Mouse (Mus musculus): ENCODE data around the gene Gchfr. TPM values are rescaled to one million over a fixed set of nuclear protein-coding genes. Genes with fewer than 3 reads are reported as not detected.

The Gchfr gene
- total RNA-seq, 2 experiments from 2014 or later, result not detected

GRCm38 (mm10) chr2:119209176-119209507, 41.6 kb downstream of the Gchfr start:
- peak; percentile 62 for ATAC-seq (replicated peaks; ENCODE audit: low FRiP score, poor library complexity, severe bottlenecking)

Other genes with a start within 250 kb of the Gchfr start
- 1.5 and 2.7 TPM in 2 replicates for gene Chst14, start 241.3 kb upstream of the Gchfr start, total RNA-seq (2015; ENCODE audit: low replicate concordance)
- 0.43 TPM in 1 of 2 replicates, not detected in the other for gene Chst14, start 241.3 kb upstream of the Gchfr start, total RNA-seq (2017; ENCODE audit: low replicate concordance)
- 1.9 and 8.8 TPM in 2 replicates for gene Ccdc32, start 138.4 kb upstream of the Gchfr start, total RNA-seq (2015; ENCODE audit: low replicate concordance)
- 4.9 and 7.5 TPM in 2 replicates for gene Ccdc32, start 138.4 kb upstream of the Gchfr start, total RNA-seq (2017; ENCODE audit: low replicate concordance)
- gene Rpusd2, start 133.0 kb upstream of the Gchfr start, total RNA-seq (2015; ENCODE audit: low replicate concordance), result 2.9 and 4.0 TPM in 2 replicates
- 2.3 and 2.5 TPM in 2 replicates for gene Rpusd2, start 133.0 kb upstream of the Gchfr start, total RNA-seq (2017; ENCODE audit: low replicate concordance)
- gene Knl1, start 120.7 kb upstream of the Gchfr start, total RNA-seq (2015; ENCODE audit: low replicate concordance), result 25.9 and 29.8 TPM in 2 replicates
- 47.8 and 56.3 TPM in 2 replicates for gene Knl1, start 120.7 kb upstream of the Gchfr start, total RNA-seq (2017; ENCODE audit: low replicate concordance)
- gene Rad51, start 55.0 kb upstream of the Gchfr start, total RNA-seq (2015; ENCODE audit: low replicate concordance), result 16.1 and 18.8 TPM in 2 replicates
- 14.1 and 29.6 TPM in 2 replicates for gene Rad51, start 55.0 kb upstream of the Gchfr start, total RNA-seq (2017; ENCODE audit: low replicate concordance)
- 17.8 and 21.7 TPM in 2 replicates for gene Rmdn3, start 10.7 kb upstream of the Gchfr start, total RNA-seq (2015; ENCODE audit: low replicate concordance)
- 27.9 and 33.2 TPM in 2 replicates for gene Rmdn3, start 10.7 kb upstream of the Gchfr start, total RNA-seq (2017; ENCODE audit: low replicate concordance)
- not detected in 2 replicates for gene Gm14137, start 6.7 kb downstream of the Gchfr start, total RNA-seq (2015; ENCODE audit: low replicate concordance)
- not detected in 2 replicates for gene Gm14137, start 6.7 kb downstream of the Gchfr start, total RNA-seq (2017; ENCODE audit: low replicate concordance)
- gene Zfyve19, start 40.8 kb downstream of the Gchfr start, total RNA-seq (2015; ENCODE audit: low replicate concordance), result 0.58 and 4.2 TPM in 2 replicates
- 11.3 and 12.6 TPM in 2 replicates for gene Zfyve19, start 40.8 kb downstream of the Gchfr start, total RNA-seq (2017; ENCODE audit: low replicate concordance)
- gene Dnajc17, start 41.0 kb downstream of the Gchfr start, total RNA-seq (2015; ENCODE audit: low replicate concordance), result 3.8 and 22.3 TPM in 2 replicates
- 4.5 and 12.4 TPM in 2 replicates for gene Dnajc17, start 41.0 kb downstream of the Gchfr start, total RNA-seq (2017; ENCODE audit: low replicate concordance)
- not detected in 2 replicates for gene Ppp1r14d, start 62.1 kb downstream of the Gchfr start, total RNA-seq (2015; ENCODE audit: low replicate concordance)
- not detected in 2 replicates for gene Ppp1r14d, start 62.1 kb downstream of the Gchfr start, total RNA-seq (2017; ENCODE audit: low replicate concordance)
- not detected in 2 replicates for gene Spint1, start 69.6 kb downstream of the Gchfr start, total RNA-seq (2015; ENCODE audit: low replicate concordance)
- gene Spint1, start 69.6 kb downstream of the Gchfr start, total RNA-seq (2017; ENCODE audit: low replicate concordance), result not detected in 2 replicates
- not detected in 2 replicates for gene Rhov, start 103.5 kb downstream of the Gchfr start, total RNA-seq (2015; ENCODE audit: low replicate concordance)
- gene Rhov, start 103.5 kb downstream of the Gchfr start, total RNA-seq (2017; ENCODE audit: low replicate concordance), result not detected in 2 replicates
- gene Vps18, start 121.0 kb downstream of the Gchfr start, total RNA-seq (2015; ENCODE audit: low replicate concordance), result 1.2 and 1.7 TPM in 2 replicates
- 3.1 and 3.8 TPM in 2 replicates for gene Vps18, start 121.0 kb downstream of the Gchfr start, total RNA-seq (2017; ENCODE audit: low replicate concordance)
- not detected in 2 replicates for gene Dll4, start 158.0 kb downstream of the Gchfr start, total RNA-seq (2015; ENCODE audit: low replicate concordance)
- gene Dll4, start 158.0 kb downstream of the Gchfr start, total RNA-seq (2017; ENCODE audit: low replicate concordance), result not detected in 2 replicates
- 0.77 TPM in 1 of 2 replicates, not detected in the other for gene Chac1, start 183.5 kb downstream of the Gchfr start, total RNA-seq (2015; ENCODE audit: low replicate concordance)
- gene Chac1, start 183.5 kb downstream of the Gchfr start, total RNA-seq (2017; ENCODE audit: low replicate concordance), result 0.42 and 1.0 TPM in 2 replicates

Data from erythroblast, adult 5-6 weeks (primary cell).